Mouse (Mus musculus) liver, embryonic 12.5 days (tissue): Measurements from ENCODE around the gene Cldn4. TPM values are rescaled to one million over a fixed set of nuclear protein-coding genes. Genes with fewer than 3 reads are reported as not detected.
"Not testable (repeated sequence)": the region's sequence is repeated elsewhere in the genome, so short reads cannot be mapped to it uniquely, and the experiment has no call there.

Source experiments
- ATAC-seq: fragments of 200-750 bp; cut with Nextera tagmentation; 2 replicates; pipeline ENCODE4 v1.8.0; 2017; ENCODE audit warnings: moderate number of reproducible peaks, mild to moderate bottlenecking, moderate library complexity
- H3K27ac ChIP-seq: fragments of 300-500 bp; sonication (generic); 2 replicates; pipeline ENCODE4 v1.5.1; 2016; ENCODE audit warnings: mild to moderate bottlenecking
- H3K27me3 ChIP-seq: fragments of 300-500 bp; sonication (generic); replicated peaks from 2 replicates; pipeline ENCODE4 v1.6.1; 2016; ENCODE audit warnings: mild to moderate bottlenecking, moderate library complexity
- H3K36me3 ChIP-seq: fragments of 300-500 bp; sonication (generic); 2 replicates; pipeline ENCODE4 v1.6.1; 2016; ENCODE audit warnings: mild to moderate bottlenecking, moderate library complexity
- H3K4me1 ChIP-seq: fragments of 300-500 bp; sonication (generic); 2 replicates; pipeline ENCODE4 v1.6.1; 2016
- H3K4me2 ChIP-seq: fragments of 300-500 bp; sonication (generic); 2 replicates; pipeline ENCODE4 v1.6.1; 2016; ENCODE audit warnings: mild to moderate bottlenecking, moderate library complexity
- H3K4me3 ChIP-seq: fragments of 300-500 bp; sonication (generic); 2 replicates; pipeline ENCODE4 v1.5.1; 2016; ENCODE audit warnings: mild to moderate bottlenecking, moderate library complexity
- H3K9ac ChIP-seq: fragments of 300-500 bp; sonication (generic); 2 replicates; pipeline ENCODE4 v1.6.1; 2016; ENCODE audit warnings: mild to moderate bottlenecking, moderate library complexity
- H3K9me3 ChIP-seq: fragments of 300-500 bp; sonication (generic); replicated peaks from 2 replicates; pipeline ENCODE4 v1.6.1; 2016; ENCODE audit warnings: mild to moderate bottlenecking, moderate library complexity
- WGBS: fragments of 180-500 bp; shearing (Covaris S2); methylation state at CpG from one replicate; pipeline ENCODE4 v1.1.7; 2016; ENCODE audit not compliant: insufficient replicate concordance; 5-methylcytosine and 5-hydroxymethylcytosine counted together
- polyA plus RNA-seq: library from polyadenylated mRNA; unstranded; fragments of >200 nt; fragmentation: Nextera tagmentation; extraction: Ambion mirVana; gene quantifications from 2 replicates; pipeline ENCODE4 v1.2.1, GENCODE M21; 2016

Cldn4 gene
- polyA plus RNA-seq, 1 experiment from 2014 or later = 0.49 TPM

- H3K9ac ChIP-seq = no peak overlapping the region
- H3K4me1 ChIP-seq = peaks cover 21% of the 10 kb centered on the region
- WGBS = 70% methylated on average over 14 of the region's 14 CpGs
- no peak overlapping the region for H3K4me3 ChIP-seq
- 0 out of 2 replicates have a peak overlapping the region, but pooled peaks have one; percentile 8 for H3K27ac ChIP-seq
- H3K27me3 ChIP-seq = peaks cover 32% of the 10 kb centered on the region
- no peaks in the 10 kb centered on the region for H3K9me3 ChIP-seq
- no peak overlapping the region for H3K4me2 ChIP-seq
- peak; percentile 33; the same call in 1 of the 2 replicates for ATAC-seq
- H3K36me3 ChIP-seq = no peaks in the 10 kb centered on the region
Measured at GRCm38 (mm10) chr5:134941472-134942209, 5.1 kb downstream of the Cldn4 start.

- H3K9ac ChIP-seq, ATAC-seq, H3K36me3 ChIP-seq, H3K4me3 ChIP-seq, H3K27ac ChIP-seq, H3K4me2 ChIP-seq, H3K9me3 ChIP-seq: not testable (repeated sequence)
- H3K4me1 ChIP-seq = peaks cover 13% of the 10 kb centered on the region
- WGBS = 70% methylated on average over 3 of the region's 7 CpGs
- H3K27me3 ChIP-seq = 0 out of 2 replicates have a peak, but pooled peaks cover 12% of the 10 kb centered on the region
Measured at GRCm38 (mm10) chr5:134939554-134939953, 7.2 kb downstream of the Cldn4 start.

GRCm38 (mm10) chr5:134939069-134939468 is 7.7 kb downstream of the Cldn4 start:
- Histone ChIP-seq H3K9me3 (no peaks in the 10 kb centered on the region), H3K9ac (no peak overlapping the region), H3K4me3 (no peak overlapping the region), H3K36me3 (peaks cover 4% of the 10 kb centered on the region), H3K27ac (no peak overlapping the region), H3K4me1 (peaks cover 16% of the 10 kb centered on the region), H3K27me3 (0 out of 2 replicates have a peak, but pooled peaks cover 7% of the 10 kb centered on the region), H3K4me2 (no peak overlapping the region)
- no peak for ATAC-seq
- 62% methylated on average over 3 of the region's 3 CpGs for WGBS

- Histone ChIP-seq H3K4me1 (peaks cover 33% of the 10 kb centered on the region), H3K4me3 (no peak overlapping the region), H3K27me3 (0 out of 2 replicates have a peak, but pooled peaks cover 2% of the 10 kb centered on the region), H3K4me2 (no peak overlapping the region), H3K27ac (no peak overlapping the region), H3K36me3 (peaks cover 10% of the 10 kb centered on the region), H3K9me3 (0 out of 2 replicates have a peak, but pooled peaks cover 3% of the 10 kb centered on the region), H3K9ac (no peak overlapping the region)
- ATAC-seq = no peak
- 71% methylated on average over 6 of the region's 6 CpGs for WGBS
Measured at GRCm38 (mm10) chr5:134936626-134937185, 10.0 kb downstream of the Cldn4 start.

- H3K27ac ChIP-seq = no peak overlapping the region
- peaks cover 10% of the 10 kb centered on the region for H3K36me3 ChIP-seq
- no peak overlapping the region for H3K4me3 ChIP-seq
- WGBS = 85% methylated on average over 6 of the region's 6 CpGs
- peaks cover 32% of the 10 kb centered on the region for H3K4me1 ChIP-seq
- H3K9me3 ChIP-seq = 0 out of 2 replicates have a peak, but pooled peaks cover 3% of the 10 kb centered on the region
- H3K9ac ChIP-seq = no peak overlapping the region
- H3K27me3 ChIP-seq = 0 out of 2 replicates have a peak, but pooled peaks cover 2% of the 10 kb centered on the region
- no peak overlapping the region for H3K4me2 ChIP-seq
- no peak for ATAC-seq
Measured at GRCm38 (mm10) chr5:134936051-134936450, 10.7 kb downstream of the Cldn4 start.

- Histone ChIP-seq H3K4me1 (peaks cover 27% of the 10 kb centered on the region), H3K9me3 (0 out of 2 replicates have a peak, but pooled peaks cover 3% of the 10 kb centered on the region), H3K36me3 (peaks cover 10% of the 10 kb centered on the region), H3K9ac (no peak overlapping the region), H3K27me3 (peaks cover 5% of the 10 kb centered on the region; the same call in 1 of the 2 replicates), H3K27ac (no peak overlapping the region), H3K4me3 (no peak overlapping the region), H3K4me2 (no peak overlapping the region)
- WGBS = 71% methylated on average over 3 of the region's 3 CpGs
- no peak for ATAC-seq
Measured at GRCm38 (mm10) chr5:134934666-134935065, 12.1 kb downstream of the Cldn4 start.

GRCm38 (mm10) chr5:134933686-134934085 is 13.0 kb downstream of the Cldn4 start:
- not testable (repeated sequence) for H3K9ac ChIP-seq, H3K9me3 ChIP-seq, ATAC-seq
- Histone ChIP-seq H3K4me3 (peak overlapping the region; percentile 79), H3K27ac (peak overlapping the region; percentile 97; the same call in 1 of the 2 replicates), H3K4me2 (peak overlapping the region; percentile 96), H3K36me3 (peaks cover 10% of the 10 kb centered on the region), H3K27me3 (peaks cover 15% of the 10 kb centered on the region; the same call in 1 of the 2 replicates), H3K4me1 (peaks cover 27% of the 10 kb centered on the region)
- 76% methylated on average over 5 of the region's 5 CpGs for WGBS

- Histone ChIP-seq H3K9ac (peak overlapping the region; percentile 82; the same call in 1 of the 2 replicates), H3K27me3 (peaks cover 16% of the 10 kb centered on the region; the same call in 1 of the 2 replicates), H3K4me2 (peak overlapping the region; percentile 96), H3K4me1 (peaks cover 27% of the 10 kb centered on the region), H3K27ac (peak overlapping the region; percentile 97), H3K36me3 (peaks cover 10% of the 10 kb centered on the region), H3K9me3 (0 out of 2 replicates have a peak, but pooled peaks cover 3% of the 10 kb centered on the region), H3K4me3 (peak overlapping the region; percentile 79)
- no peak for ATAC-seq
- WGBS = 76% methylated on average over 8 of the region's 8 CpGs
Measured at GRCm38 (mm10) chr5:134933281-134933680, 13.5 kb downstream of the Cldn4 start.

- peak overlapping the region; percentile 97 for H3K27ac ChIP-seq
- H3K36me3 ChIP-seq = peaks cover 10% of the 10 kb centered on the region
- WGBS = 29% methylated on average over 9 of the region's 9 CpGs
- H3K27me3 ChIP-seq = peaks cover 16% of the 10 kb centered on the region; the same call in 1 of the 2 replicates
- peak overlapping the region; percentile 79 for H3K4me3 ChIP-seq
- peak overlapping the region; percentile 82 for H3K9ac ChIP-seq
- peaks cover 27% of the 10 kb centered on the region for H3K4me1 ChIP-seq
- peak; percentile 33 for ATAC-seq
- H3K4me2 ChIP-seq = peak overlapping the region; percentile 96
- H3K9me3 ChIP-seq = 0 out of 2 replicates have a peak, but pooled peaks cover 3% of the 10 kb centered on the region
Measured at GRCm38 (mm10) chr5:134932903-134933276, 13.8 kb downstream of the Cldn4 start.

- Histone ChIP-seq H3K9me3 (0 out of 2 replicates have a peak, but pooled peaks cover 3% of the 10 kb centered on the region), H3K4me3 (peak within 1 kb of the TSS; percentile 79), H3K4me1 (peaks cover 27% of the 10 kb centered on the region), H3K36me3 (peaks cover 10% of the 10 kb centered on the region), H3K9ac (peak within 1 kb of the TSS; percentile 82), H3K27ac (peak within 1 kb of the TSS; percentile 97), H3K4me2 (peak within 1 kb of the TSS; percentile 96), H3K27me3 (peaks cover 14% of the 10 kb centered on the region; the same call in 1 of the 2 replicates)
- under 1% methylated on average over 41 of the region's 41 CpGs for WGBS
- ATAC-seq = peak; percentile 96
Measured at GRCm38 (mm10) chr5:134932179-134932902, 14.4 kb downstream of the Cldn4 start, which contains the start of gene Mettl27. Gene Mettl27 (plus strand): TSS chr5:134932368.

GRCm38 (mm10) chr5:134929988-134930387 is 16.7 kb downstream of the Cldn4 start:
- H3K4me2 ChIP-seq = no peak overlapping the region
- 0 out of 2 replicates have a peak, but pooled peaks cover 3% of the 10 kb centered on the region for H3K9me3 ChIP-seq
- no peak for ATAC-seq
- H3K4me1 ChIP-seq = peaks cover 27% of the 10 kb centered on the region
- H3K27ac ChIP-seq = no peak overlapping the region
- peaks cover 25% of the 10 kb centered on the region for H3K27me3 ChIP-seq
- H3K36me3 ChIP-seq = peaks cover 10% of the 10 kb centered on the region
- H3K4me3 ChIP-seq = no peak overlapping the region
- 71% methylated on average over 2 of the region's 2 CpGs for WGBS
- no peak overlapping the region for H3K9ac ChIP-seq
